Mouse (Mus musculus) spleen, adult 2 months (tissue): ENCODE data around the gene Brip1. TPM values are rescaled to one million over a fixed set of nuclear protein-coding genes. Genes with fewer than 3 reads are reported as not detected.

ENCODE experiments used
- DNase-seq, 2 experiments: peaks; one replicate each; pipeline versions ENCODE4 v3.0.0 to v3.0.0-alpha.2; 2012 to 2021; ENCODE audit warnings: low spot score in 2 of 2, low read depth in 1 of 2
- H3K27ac ChIP-seq: fragments of 200-500 bp; 2 replicates; pipeline ENCODE4 v1.5.1; 2012; ENCODE audit warnings: low read length, inconsistent platforms; ENCODE audit not compliant: insufficient read depth
- H3K27me3 ChIP-seq: fragments of 200-500 bp; 2 replicates; pipeline ENCODE4 v1.6.1; 2012; ENCODE audit warnings: mild to moderate bottlenecking, moderate library complexity, low read length, inconsistent platforms; ENCODE audit not compliant: control insufficient read depth, insufficient read depth
- H3K36me3 ChIP-seq: fragments of 200-500 bp; 2 replicates; pipeline ENCODE4 v1.6.1; 2012; ENCODE audit warnings: mild to moderate bottlenecking, low read length, inconsistent platforms; ENCODE audit not compliant: control insufficient read depth, insufficient read depth
- H3K4me1 ChIP-seq: fragments of 200-500 bp; 2 replicates; pipeline ENCODE4 v1.6.1; 2011; ENCODE audit warnings: inconsistent platforms; ENCODE audit not compliant: control insufficient read depth, insufficient read depth, insufficient read length
- H3K4me3 ChIP-seq: fragments of 200-500 bp; 2 replicates; pipeline ENCODE4 v1.5.1; 2011; ENCODE audit warnings: mild to moderate bottlenecking, inconsistent platforms; ENCODE audit not compliant: insufficient read depth, insufficient read length; ENCODE audit errors: extremely low read depth
- CTCF ChIP-seq: fragments of 200-500 bp; IDR thresholded peaks from 2 replicates; pipeline ENCODE4 v1.5.1; 2011; ENCODE audit warnings: mild to moderate bottlenecking, inconsistent platforms; ENCODE audit not compliant: insufficient read depth, insufficient read length, insufficient replicate concordance; ENCODE audit errors: extremely low read depth
- POLR2A ChIP-seq: fragments of 200-500 bp; IDR thresholded peaks from 2 replicates; pipeline ENCODE4 v1.6.1; 2011; ENCODE audit warnings: low read depth, low read length, inconsistent platforms
- WGBS: fragments of 180-500 bp; shearing (Covaris S2); methylation state at CpG from one replicate; pipeline ENCODE4 v1.1.7; 2018; 5-methylcytosine and 5-hydroxymethylcytosine counted together
- polyA plus RNA-seq: library from polyadenylated mRNA; depleted of rRNA; stranded (reverse); fragments of >200 nt; gene quantifications from 2 replicates; pipeline ENCODE4 v1.2.3, GENCODE M21; 2012

Gene Brip1
- polyA plus RNA-seq, 1 experiment, result 0.16 TPM

DNA sequence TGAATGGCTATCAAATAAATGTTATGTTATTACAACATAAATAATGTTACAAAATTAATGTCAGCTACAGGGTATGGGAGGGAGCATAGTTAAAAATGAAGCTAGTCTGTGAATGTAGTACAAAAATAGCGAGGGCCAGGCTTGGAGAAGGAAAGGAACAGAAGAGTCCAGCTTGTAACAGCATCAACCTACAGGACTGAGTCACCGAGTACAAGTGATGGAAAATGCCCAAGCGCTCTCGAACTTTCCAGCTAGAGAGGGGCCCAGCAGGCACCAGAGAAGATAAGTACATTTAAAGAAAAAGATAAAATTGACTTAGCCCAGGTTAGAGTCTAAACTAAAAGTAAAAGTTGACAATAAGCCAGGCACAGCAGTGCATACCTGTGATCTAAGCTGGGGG, 116.5 kb downstream of the Brip1 start:
- TF ChIP-seq CTCF, result no peak
- Histone ChIP-seq H3K36me3 (no peaks in the 10 kb centered on the region), H3K27ac (no peak overlapping the region), H3K27me3 (no peaks in the 10 kb centered on the region), H3K4me1 (no peaks in the 10 kb centered on the region), H3K4me3 (no peak overlapping the region)
- DNase-seq, result no peak
- WGBS, result 86% methylated on average over 4 of the region's 4 CpGs

DNA sequence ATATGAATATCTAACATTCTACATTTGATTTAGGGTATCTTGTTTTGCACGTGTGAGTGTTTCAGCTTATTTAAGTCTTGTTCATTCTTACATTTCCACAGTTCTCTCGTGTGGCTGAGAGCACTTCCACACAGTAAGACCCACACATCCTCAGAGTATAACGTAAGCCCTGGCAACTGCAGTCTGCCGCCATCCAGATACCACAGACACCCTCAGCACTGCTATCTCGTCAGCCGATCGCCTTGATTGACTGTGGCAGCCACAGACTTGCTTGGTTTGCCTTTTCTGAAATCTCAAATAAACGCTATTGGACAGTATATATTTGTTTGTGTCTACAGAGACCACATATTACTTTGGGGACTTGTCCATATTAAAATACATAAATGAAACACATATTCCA, 123.0 kb downstream of the Brip1 start:
- WGBS, result 73% methylated on average over 8 of the region's 8 CpGs
- H3K4me3 ChIP-seq, result no peak overlapping the region
- no peak for DNase-seq

DNA sequence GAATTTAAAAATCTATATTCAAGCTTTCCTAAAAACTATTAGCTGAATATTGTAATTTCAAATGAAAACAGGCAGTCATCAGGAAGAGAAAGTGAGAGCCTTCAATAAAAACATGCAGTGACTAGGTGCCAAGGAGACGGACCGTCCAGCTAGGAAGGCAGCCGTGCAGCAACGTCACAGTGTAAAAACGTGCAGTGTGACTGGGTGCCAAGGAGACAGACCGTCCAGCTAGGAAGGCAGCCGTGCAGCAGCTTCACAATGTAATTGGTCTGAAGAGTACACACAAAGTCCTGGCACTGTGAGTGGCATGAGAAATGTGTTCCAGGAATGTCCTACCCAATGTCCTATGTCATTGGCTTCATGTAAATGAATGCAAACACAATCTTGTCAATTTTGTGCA, 124.0 kb downstream of the Brip1 start:
- TF ChIP-seq POLR2A, result no peak
- 95% methylated on average over 7 of the region's 7 CpGs for WGBS

More for the DNA sequence above, 123.0 kb downstream of the Brip1 start:
- Histone ChIP-seq H3K27me3 (no peaks in the 10 kb centered on the region), H3K36me3 (no peaks in the 10 kb centered on the region), H3K27ac (no peak overlapping the region), H3K4me1 (no peaks in the 10 kb centered on the region)
- TF ChIP-seq POLR2A, result no peak
- no peak for TF ChIP-seq CTCF

DNA sequence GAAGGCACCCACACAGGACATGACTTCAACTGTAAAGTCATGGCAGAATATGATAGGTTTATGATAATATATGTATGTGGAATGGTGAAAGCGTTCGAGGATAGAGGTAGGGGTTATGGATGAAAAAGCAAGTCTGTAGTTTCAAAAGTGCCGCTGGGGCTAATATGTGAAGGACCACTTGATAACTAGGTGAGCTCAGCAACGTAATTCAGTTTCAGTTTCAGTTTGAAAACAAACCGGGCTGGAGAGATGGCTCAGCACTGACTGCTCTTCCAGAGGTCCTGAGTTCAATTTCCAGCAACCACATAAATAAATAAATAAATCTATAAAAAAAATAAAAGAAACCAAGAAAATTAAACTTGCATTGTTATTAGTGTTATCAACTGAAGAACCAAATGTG, 124.6 kb downstream of the Brip1 start:
- H3K27me3 ChIP-seq, result no peaks in the 10 kb centered on the region
- WGBS, result 80% methylated on average over 5 of the region's 5 CpGs

More for the DNA sequence above, 124.0 kb downstream of the Brip1 start:
- Histone ChIP-seq H3K27ac (no peak overlapping the region), H3K36me3 (no peaks in the 10 kb centered on the region), H3K27me3 (no peaks in the 10 kb centered on the region), H3K4me1 (no peaks in the 10 kb centered on the region), H3K4me3 (no peak overlapping the region)
- no peak for DNase-seq

DNA sequence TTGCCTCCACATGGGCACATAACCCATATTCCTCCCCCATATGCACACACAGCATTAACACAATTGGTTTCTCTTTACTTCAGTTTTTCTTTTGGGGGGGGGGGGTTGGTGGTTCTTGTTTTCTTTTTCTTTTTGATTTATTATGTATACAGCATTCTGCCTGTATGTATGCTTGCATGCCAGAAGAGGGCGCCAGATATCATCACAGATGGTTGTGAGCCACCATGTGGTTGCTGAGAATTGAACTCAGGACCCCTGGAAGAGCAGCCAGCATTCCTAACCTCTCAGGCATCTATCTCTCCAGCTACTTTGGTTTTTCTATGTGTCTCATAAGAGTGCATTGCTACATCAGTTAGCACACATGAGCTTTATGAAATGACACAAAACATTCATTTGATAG, 125.6 kb downstream of the Brip1 start:
- Histone ChIP-seq H3K4me3 (no peak overlapping the region), H3K4me1 (no peaks in the 10 kb centered on the region), H3K27ac (no peak overlapping the region), H3K27me3 (no peaks in the 10 kb centered on the region), H3K36me3 (no peaks in the 10 kb centered on the region)
- TF ChIP-seq POLR2A (no peak), CTCF (no peak)
- 89% methylated on average over 1 of the region's 1 CpGs for WGBS
- DNase-seq, result no peak

More for the DNA sequence above, 124.6 kb downstream of the Brip1 start:
- no peaks in the 10 kb centered on the region for H3K4me1 ChIP-seq
- no peak for TF ChIP-seq POLR2A
- TF ChIP-seq CTCF, result no peak
- H3K36me3 ChIP-seq, result no peaks in the 10 kb centered on the region
- no peak for DNase-seq
- no peak overlapping the region for H3K4me3 ChIP-seq
- no peak overlapping the region for H3K27ac ChIP-seq

DNA sequence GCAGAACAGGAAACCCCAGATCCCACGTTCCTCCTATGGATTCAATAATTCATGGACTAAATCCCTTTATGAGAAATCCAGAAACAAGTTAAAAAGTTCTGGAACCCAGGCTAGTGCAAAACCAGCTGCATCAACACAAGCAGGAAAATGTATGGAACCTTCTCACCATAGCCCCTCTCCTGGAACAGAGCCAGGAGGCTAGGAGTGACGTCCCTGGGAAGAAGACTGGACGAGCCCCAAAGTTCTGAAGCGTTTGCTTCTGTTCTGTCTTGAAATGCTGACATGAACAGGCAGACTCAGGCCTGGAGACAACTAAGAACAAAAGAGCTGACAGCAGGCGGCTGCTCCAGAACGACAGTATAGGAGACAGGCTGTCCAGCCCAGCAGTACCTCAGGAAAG, 132.3 kb downstream of the Brip1 start:
- H3K36me3 ChIP-seq, result no peaks in the 10 kb centered on the region
- no peak overlapping the region for H3K27ac ChIP-seq
- TF ChIP-seq POLR2A (no peak), CTCF (no peak)
- no peak overlapping the region for H3K4me3 ChIP-seq
- no peaks in the 10 kb centered on the region for H3K27me3 ChIP-seq
- WGBS, result 93% methylated on average over 6 of the region's 6 CpGs
- H3K4me1 ChIP-seq, result no peaks in the 10 kb centered on the region
- DNase-seq, result no peak

DNA sequence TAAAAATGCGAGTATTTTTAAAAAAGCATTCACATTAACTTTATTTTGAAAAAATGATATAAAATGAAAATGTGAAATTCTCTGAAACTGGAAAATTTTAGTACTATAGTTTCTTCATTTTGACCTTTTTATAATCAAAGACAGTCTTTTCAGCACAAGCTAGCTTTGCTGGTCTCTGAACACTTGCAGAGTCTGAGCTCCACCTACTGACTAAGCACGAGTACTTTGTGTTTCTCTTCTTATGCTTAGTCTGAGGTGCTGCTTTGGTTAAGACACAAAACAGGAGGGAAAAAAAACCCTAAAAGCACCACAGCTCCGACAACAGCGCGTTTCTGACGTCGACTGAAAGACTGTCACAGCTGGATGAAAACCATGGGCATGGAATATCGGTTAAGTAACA, 133.8 kb downstream of the Brip1 start:
- 91% methylated on average over 8 of the region's 8 CpGs for WGBS

DNA sequence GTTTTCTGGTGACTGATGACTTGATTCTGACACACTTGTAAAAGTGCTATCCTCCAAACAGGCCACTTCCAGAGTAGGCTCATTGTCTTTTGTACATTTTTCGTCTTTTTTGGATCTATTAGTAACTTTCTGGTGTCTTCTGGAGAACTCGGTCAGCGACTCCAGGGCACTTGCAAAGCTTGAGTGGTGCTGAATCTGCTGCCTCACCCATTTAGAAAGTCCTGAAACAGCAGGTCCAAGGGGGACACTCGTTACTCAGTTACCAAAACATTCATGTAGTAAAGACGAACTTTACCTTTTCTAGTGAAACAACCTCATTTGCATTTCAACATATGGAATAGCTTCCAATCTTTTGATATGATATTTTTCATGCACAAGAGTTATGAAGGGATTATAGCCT, 136.1 kb downstream of the Brip1 start:
- no peaks in the 10 kb centered on the region for H3K4me1 ChIP-seq
- WGBS, result 94% methylated on average over 5 of the region's 5 CpGs
- no peak overlapping the region for H3K27ac ChIP-seq
- no peak for DNase-seq
- no peak for TF ChIP-seq POLR2A
- TF ChIP-seq CTCF, result no peak
- no peak overlapping the region for H3K4me3 ChIP-seq
- H3K27me3 ChIP-seq, result no peaks in the 10 kb centered on the region
- H3K36me3 ChIP-seq, result no peaks in the 10 kb centered on the region

More for the DNA sequence above, 133.8 kb downstream of the Brip1 start:
- Histone ChIP-seq H3K27ac (no peak overlapping the region), H3K4me3 (no peak overlapping the region), H3K36me3 (no peaks in the 10 kb centered on the region), H3K27me3 (no peaks in the 10 kb centered on the region), H3K4me1 (no peaks in the 10 kb centered on the region)
- no peak for DNase-seq
- TF ChIP-seq CTCF, result no peak
- TF ChIP-seq POLR2A, result no peak
